Mouse (Mus musculus): ENCODE measurements around the gene Kctd7. TPM values are rescaled to one million over a fixed set of nuclear protein-coding genes. Genes with fewer than 3 reads are reported as not detected.
A peak's percentile ranks its signal among the peaks of the same experiment; 100 is the strongest.

Kctd7 gene
- polyA plus RNA-seq, 1 experiment from 2014 or later, result 4.3 TPM

DNA sequence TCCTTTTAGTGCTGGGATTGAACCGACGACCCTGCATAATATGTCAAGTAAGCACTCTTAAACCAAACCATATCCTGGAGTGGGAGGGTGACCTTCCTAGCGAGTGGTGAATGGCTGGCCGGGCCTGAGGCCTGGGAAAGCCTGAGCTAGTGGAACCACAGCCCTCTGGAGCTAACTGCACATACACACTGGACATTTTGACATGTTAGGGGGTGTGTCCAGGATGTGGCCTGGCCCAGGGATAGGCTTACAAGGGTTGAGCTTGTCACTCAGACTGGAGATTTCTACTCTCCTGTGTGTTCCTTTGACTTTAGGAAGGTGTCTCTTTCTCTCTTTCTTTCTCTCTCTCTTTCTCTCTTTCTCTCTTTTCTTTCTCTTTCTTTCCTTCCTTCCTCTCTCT lies 13.9 kb downstream of the Kctd7 start:
- Histone ChIP-seq H3K27ac (ENCODE audit: low read depth, low read length) (no peak overlapping the region), H3K9me3 (ENCODE audit: control insufficient read depth, low read length) (no peaks in the 10 kb centered on the region), H3K4me1 (ENCODE audit: control insufficient read depth, insufficient read depth, low read length) (no peaks in the 10 kb centered on the region), H3K36me3 (ENCODE audit: control insufficient read depth, insufficient read depth, low read length) (no peaks in the 10 kb centered on the region), H3K27me3 (ENCODE audit: control insufficient read depth, insufficient read depth, low read length) (no peaks in the 10 kb centered on the region), H3K9ac (ENCODE audit: low read depth, low read length) (no peak overlapping the region), H3K4me2 (replicated peaks; ENCODE audit: low read depth, low read length) (no peak overlapping the region), H3K4me3 (ENCODE audit: low read length) (no peak overlapping the region)
- no peak for ATAC-seq (ENCODE audit: low FRiP score, low TSS enrichment)
- WGBS, result 66% methylated on average over 4 of the region's 4 CpGs

DNA sequence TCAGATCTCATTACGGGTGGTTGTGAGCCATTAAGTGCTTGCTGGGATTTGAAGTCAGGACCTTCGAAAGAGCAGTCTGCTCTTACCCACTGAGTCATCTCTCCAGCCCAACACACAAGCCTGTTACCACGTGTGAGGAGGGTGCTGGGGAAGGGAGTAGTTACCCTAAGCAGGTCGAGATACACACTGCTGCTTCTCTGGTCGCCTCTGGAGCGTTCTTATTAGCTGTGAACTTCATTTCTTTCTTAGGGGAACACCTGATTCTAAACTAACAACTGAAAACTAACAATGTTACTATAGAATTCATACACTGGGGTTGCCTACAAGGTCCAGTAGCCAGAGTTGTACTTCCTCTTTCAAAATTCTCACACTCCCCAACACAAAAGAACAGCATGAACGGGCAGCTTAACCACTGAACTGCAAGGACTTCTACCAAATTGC lies 15.1 kb downstream of the Kctd7 start:
- H3K4me3 ChIP-seq (ENCODE audit: low read length), result no peak overlapping the region
- no peak for ATAC-seq (ENCODE audit: low FRiP score, low TSS enrichment)
- no peaks in the 10 kb centered on the region for H3K36me3 ChIP-seq (ENCODE audit: control insufficient read depth, insufficient read depth, low read length)
- H3K9me3 ChIP-seq (ENCODE audit: control insufficient read depth, low read length), result no peaks in the 10 kb centered on the region
- H3K27ac ChIP-seq (ENCODE audit: low read depth, low read length), result no peak overlapping the region
- H3K4me1 ChIP-seq (ENCODE audit: control insufficient read depth, insufficient read depth, low read length), result no peaks in the 10 kb centered on the region
- WGBS, result 67% methylated on average over 7 of the region's 7 CpGs
- no peaks in the 10 kb centered on the region for H3K27me3 ChIP-seq (ENCODE audit: control insufficient read depth, insufficient read depth, low read length)
- H3K9ac ChIP-seq (ENCODE audit: low read depth, low read length), result no peak overlapping the region
- no peak overlapping the region for H3K4me2 ChIP-seq (replicated peaks; ENCODE audit: low read depth, low read length)

DNA sequence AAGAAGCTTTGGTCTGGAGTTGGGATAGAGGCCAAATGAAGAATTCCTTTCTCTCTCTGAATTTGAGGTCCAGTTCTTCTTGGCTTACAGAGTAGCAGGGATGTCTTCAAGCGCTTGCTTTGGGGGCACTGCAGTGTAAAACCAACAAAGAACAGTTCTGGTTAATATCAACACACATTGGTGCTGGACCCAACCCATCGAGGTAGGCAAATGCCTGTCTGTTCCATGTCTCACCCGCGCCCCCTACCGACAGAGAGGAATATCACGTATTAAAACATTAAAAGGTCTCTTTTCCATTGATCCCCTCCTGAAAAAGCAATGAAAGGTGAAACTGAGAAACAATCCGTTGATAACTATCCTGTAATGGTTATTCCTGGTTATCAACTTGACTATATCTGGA lies 19.0 kb downstream of the Kctd7 start:
- Histone ChIP-seq H3K27me3 (ENCODE audit: control insufficient read depth, insufficient read depth, low read length) (no peaks in the 10 kb centered on the region), H3K4me2 (replicated peaks; ENCODE audit: low read depth, low read length) (no peak overlapping the region), H3K9me3 (ENCODE audit: control insufficient read depth, low read length) (no peaks in the 10 kb centered on the region), H3K4me3 (ENCODE audit: low read length) (no peak overlapping the region), H3K36me3 (ENCODE audit: control insufficient read depth, insufficient read depth, low read length) (no peaks in the 10 kb centered on the region), H3K27ac (ENCODE audit: low read depth, low read length) (no peak overlapping the region), H3K4me1 (ENCODE audit: control insufficient read depth, insufficient read depth, low read length) (no peaks in the 10 kb centered on the region), H3K9ac (ENCODE audit: low read depth, low read length) (no peak overlapping the region)
- no peak for ATAC-seq (ENCODE audit: low FRiP score, low TSS enrichment)
- WGBS, result 3% methylated on average over 7 of the region's 7 CpGs

DNA sequence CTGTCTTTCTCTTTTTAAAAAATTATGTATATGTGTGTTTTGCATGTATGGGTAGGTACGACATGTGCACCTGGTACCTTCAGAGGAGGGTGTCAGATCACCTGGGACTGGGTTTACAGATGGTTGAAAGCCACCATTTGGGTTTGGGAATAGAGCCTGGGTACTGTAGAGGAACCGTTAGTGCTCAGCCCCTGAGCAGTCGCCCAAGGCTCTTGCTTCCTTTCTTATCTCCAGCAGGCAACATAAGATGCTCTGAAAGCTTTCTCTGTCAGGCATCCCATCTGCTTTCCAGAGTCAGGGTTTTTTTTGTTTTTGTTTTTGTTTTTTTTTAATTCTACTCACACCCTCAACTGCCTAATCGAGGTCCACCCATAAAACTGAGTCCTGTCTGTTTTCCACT lies 20.6 kb downstream of the Kctd7 start:
- Histone ChIP-seq H3K27me3 (ENCODE audit: control insufficient read depth, insufficient read depth, low read length) (no peaks in the 10 kb centered on the region), H3K9ac (ENCODE audit: low read depth, low read length) (no peak overlapping the region), H3K36me3 (ENCODE audit: control insufficient read depth, insufficient read depth, low read length) (no peaks in the 10 kb centered on the region), H3K27ac (ENCODE audit: low read depth, low read length) (no peak overlapping the region), H3K4me3 (ENCODE audit: low read length) (no peak overlapping the region), H3K9me3 (ENCODE audit: control insufficient read depth, low read length) (no peaks in the 10 kb centered on the region), H3K4me2 (replicated peaks; ENCODE audit: low read depth, low read length) (no peak overlapping the region), H3K4me1 (ENCODE audit: control insufficient read depth, insufficient read depth, low read length) (no peaks in the 10 kb centered on the region)
- WGBS, result 81% methylated on average over 4 of the region's 4 CpGs
- ATAC-seq (ENCODE audit: low FRiP score, low TSS enrichment), result no peak

DNA sequence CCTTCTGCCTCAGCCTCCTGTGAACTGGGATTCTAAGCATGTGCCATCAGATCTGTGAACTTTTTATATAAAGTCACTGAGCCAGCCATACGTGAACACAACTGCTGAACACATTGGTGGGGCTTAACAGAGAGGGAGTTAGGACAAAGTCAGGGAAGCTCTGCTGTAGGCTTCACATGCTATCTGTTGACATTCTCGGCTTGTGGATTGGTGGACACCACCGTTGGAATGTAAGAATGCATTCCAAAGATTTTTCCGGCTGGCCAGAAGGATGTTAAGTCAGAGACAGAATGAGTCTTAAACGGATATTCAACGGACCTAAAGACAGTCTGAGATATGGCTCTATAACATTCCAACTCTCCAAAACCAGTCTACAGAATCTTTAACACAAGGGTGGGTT lies 24.4 kb downstream of the Kctd7 start:
- Histone ChIP-seq H3K9ac (ENCODE audit: low read depth, low read length) (no peak overlapping the region), H3K27ac (ENCODE audit: low read depth, low read length) (no peak overlapping the region), H3K4me1 (ENCODE audit: control insufficient read depth, insufficient read depth, low read length) (peaks cover 10% of the 10 kb centered on the region), H3K4me2 (replicated peaks; ENCODE audit: low read depth, low read length) (no peak overlapping the region), H3K27me3 (ENCODE audit: control insufficient read depth, insufficient read depth, low read length) (no peaks in the 10 kb centered on the region), H3K36me3 (ENCODE audit: control insufficient read depth, insufficient read depth, low read length) (no peaks in the 10 kb centered on the region), H3K4me3 (ENCODE audit: low read length) (no peak overlapping the region), H3K9me3 (ENCODE audit: control insufficient read depth, low read length) (no peaks in the 10 kb centered on the region)
- no peak for ATAC-seq (ENCODE audit: low FRiP score, low TSS enrichment)
- 65% methylated on average over 6 of the region's 6 CpGs for WGBS

DNA sequence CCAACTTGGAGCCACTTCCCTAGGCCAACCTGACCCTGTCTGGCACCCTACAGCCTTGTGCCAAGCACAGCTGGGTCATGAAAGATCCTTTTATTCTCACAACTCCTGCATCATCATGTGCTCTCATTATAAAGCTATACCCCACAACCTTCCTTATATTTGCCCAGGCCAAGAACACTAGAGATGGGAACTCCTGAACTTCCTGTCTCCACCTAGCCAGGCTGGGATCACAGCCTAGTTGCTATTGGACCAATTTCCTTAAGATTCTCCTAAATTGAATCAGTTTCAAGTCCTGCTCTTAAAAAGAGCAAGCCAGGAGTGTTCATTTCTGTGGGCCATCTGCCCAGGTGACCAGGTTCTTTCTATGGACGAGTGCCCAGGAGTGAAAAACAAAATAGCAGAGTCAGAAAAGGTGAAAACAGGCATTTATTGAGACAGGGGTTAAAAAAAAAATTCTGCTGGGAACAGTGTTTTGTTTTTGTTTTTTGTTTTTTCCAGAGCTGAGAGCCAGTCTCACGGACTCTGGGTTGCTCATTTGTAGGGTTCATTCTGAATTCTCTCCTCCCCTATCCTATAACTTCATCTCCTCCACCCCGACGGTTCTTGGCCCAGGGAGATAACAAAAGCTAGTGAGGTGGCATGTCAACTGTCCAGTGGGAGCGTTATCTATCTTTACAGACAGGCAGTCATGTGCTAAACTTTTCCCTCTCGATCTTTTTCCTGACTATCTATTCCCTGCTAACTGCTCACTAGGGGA lies 26.2 kb downstream of the Kctd7 start:
- 12% methylated on average over 6 of the region's 6 CpGs for WGBS
- Histone ChIP-seq H3K27me3 (ENCODE audit: control insufficient read depth, insufficient read depth, low read length) (no peaks in the 10 kb centered on the region), H3K4me1 (ENCODE audit: control insufficient read depth, insufficient read depth, low read length) (peaks cover 10% of the 10 kb centered on the region), H3K4me2 (replicated peaks; ENCODE audit: low read depth, low read length) (peak overlapping the region; percentile 81), H3K27ac (ENCODE audit: low read depth, low read length) (peak overlapping the region; percentile 81; the same call in 1 of the 2 replicates), H3K4me3 (ENCODE audit: low read length) (peak overlapping the region; percentile 94), H3K36me3 (ENCODE audit: control insufficient read depth, insufficient read depth, low read length) (no peaks in the 10 kb centered on the region), H3K9ac (ENCODE audit: low read depth, low read length) (peak overlapping the region; percentile 93), H3K9me3 (ENCODE audit: control insufficient read depth, low read length) (no peaks in the 10 kb centered on the region)
- peak; percentile 18 for ATAC-seq (ENCODE audit: low FRiP score, low TSS enrichment)

DNA sequence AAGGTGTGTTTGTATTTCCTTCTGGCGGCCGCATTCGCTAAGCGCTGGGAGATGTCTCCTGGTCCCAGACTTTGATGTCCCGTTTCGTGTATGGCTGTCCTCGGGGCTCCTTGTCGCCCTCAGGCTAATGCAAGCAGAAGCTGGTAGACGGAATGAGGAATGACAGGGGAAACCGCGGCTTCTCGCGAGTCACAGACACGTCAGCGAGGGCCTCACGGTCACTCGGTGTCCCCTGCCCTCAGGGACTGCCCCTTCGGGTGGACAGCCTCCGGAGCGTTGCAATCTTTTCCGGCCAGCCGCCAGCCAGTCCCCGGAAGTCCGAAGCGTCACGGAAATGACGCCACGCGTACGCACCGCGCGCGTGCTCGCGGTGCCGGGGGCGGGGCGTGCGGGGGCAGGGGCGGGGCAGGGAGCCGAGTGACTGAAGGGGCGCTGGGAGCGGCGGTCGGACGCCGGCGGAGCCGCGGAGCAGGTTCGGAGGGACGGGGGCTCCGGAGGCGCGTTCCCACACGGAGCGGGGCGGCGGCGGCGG lies 26.8 kb downstream of the Kctd7 start, which contains the start of gene Rabgef1:
Gene Rabgef1, plus strand, starts transcription at position 376 of the 532 bp plus-strand sequence.
- Histone ChIP-seq H3K27ac (ENCODE audit: low read depth, low read length) (peak within 1 kb of the TSS; percentile 81), H3K36me3 (ENCODE audit: control insufficient read depth, insufficient read depth, low read length) (no peaks in the 10 kb centered on the region), H3K27me3 (ENCODE audit: control insufficient read depth, insufficient read depth, low read length) (no peaks in the 10 kb centered on the region), H3K4me2 (replicated peaks; ENCODE audit: low read depth, low read length) (peak within 1 kb of the TSS; percentile 81), H3K4me3 (ENCODE audit: low read length) (peak within 1 kb of the TSS; percentile 94), H3K9ac (ENCODE audit: low read depth, low read length) (peak within 1 kb of the TSS; percentile 93), H3K4me1 (ENCODE audit: control insufficient read depth, insufficient read depth, low read length) (peaks cover 10% of the 10 kb centered on the region), H3K9me3 (ENCODE audit: control insufficient read depth, low read length) (no peaks in the 10 kb centered on the region)
- peak; percentile 98 for ATAC-seq (ENCODE audit: low FRiP score, low TSS enrichment)
- under 1% methylated on average over 57 of the region's 62 CpGs for WGBS

DNA sequence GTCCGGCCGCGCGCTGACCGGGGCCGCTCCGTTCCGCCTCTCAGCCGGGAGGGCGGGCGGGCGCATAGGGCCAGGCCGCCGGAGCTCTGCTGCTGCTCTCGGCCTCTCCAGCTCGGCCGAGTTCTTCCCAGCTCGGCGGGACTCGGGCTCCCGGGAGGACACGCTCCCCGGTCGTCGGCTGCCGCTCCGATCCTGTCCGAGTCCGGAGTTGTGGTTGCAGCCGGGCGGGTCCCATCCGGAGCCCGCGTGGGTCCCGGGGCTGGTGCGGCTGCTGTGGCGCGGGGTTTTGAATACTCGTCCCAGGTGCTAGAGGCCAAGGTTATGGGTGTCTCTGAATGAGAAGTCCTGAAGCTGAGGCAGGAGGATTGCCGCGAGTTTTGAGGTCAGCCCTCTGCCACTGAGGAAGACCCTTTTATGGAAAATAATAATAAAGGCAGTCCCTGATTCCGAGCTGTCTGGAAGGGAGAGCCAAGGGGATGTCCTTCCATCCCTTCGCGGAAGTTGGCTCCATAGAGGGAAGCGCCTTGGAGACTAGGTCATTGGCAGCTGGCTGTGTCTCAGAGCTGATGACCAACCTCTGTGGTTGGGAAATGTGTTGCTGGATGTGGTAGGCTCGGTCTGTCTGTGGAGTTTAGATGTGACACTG lies 27.4 kb downstream of the Kctd7 start:
- Histone ChIP-seq H3K4me2 (replicated peaks; ENCODE audit: low read depth, low read length) (peak overlapping the region; percentile 72), H3K36me3 (ENCODE audit: control insufficient read depth, insufficient read depth, low read length) (no peaks in the 10 kb centered on the region), H3K27ac (ENCODE audit: low read depth, low read length) (peak overlapping the region; percentile 81), H3K4me1 (ENCODE audit: control insufficient read depth, insufficient read depth, low read length) (peaks cover 10% of the 10 kb centered on the region), H3K9ac (ENCODE audit: low read depth, low read length) (peak overlapping the region; percentile 93), H3K9me3 (ENCODE audit: control insufficient read depth, low read length) (no peaks in the 10 kb centered on the region), H3K4me3 (ENCODE audit: low read length) (peak overlapping the region; percentile 94), H3K27me3 (ENCODE audit: control insufficient read depth, insufficient read depth, low read length) (no peaks in the 10 kb centered on the region)
- peak; percentile 84 for ATAC-seq (ENCODE audit: low FRiP score, low TSS enrichment)
- WGBS, result under 1% methylated on average over 32 of the region's 46 CpGs

DNA sequence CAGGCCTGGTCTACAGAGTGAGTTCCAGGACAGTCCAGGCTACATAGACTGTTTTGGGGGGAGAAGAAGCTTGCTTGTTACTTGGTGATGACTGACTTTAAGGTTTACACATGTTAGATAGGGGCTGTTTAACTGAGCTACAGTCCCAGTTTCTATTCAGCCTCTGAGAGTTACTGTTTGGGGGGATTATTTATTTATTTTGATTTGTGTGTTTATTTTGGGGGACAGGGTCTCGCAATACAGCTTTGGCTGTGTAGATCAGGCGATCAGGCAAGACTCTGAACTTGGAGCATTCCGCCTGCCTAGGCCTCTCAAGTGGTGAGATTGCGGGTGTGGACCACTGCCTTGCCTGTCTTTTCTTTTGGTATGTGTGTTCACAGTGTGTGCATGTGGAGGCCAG lies 28.4 kb downstream of the Kctd7 start:
- Histone ChIP-seq H3K27ac (ENCODE audit: low read depth, low read length) (no peak overlapping the region), H3K4me2 (replicated peaks; ENCODE audit: low read depth, low read length) (peak overlapping the region; percentile 72), H3K4me3 (ENCODE audit: low read length) (peak overlapping the region; percentile 94; the same call in 1 of the 2 replicates), H3K27me3 (ENCODE audit: control insufficient read depth, insufficient read depth, low read length) (no peaks in the 10 kb centered on the region), H3K4me1 (ENCODE audit: control insufficient read depth, insufficient read depth, low read length) (peaks cover 10% of the 10 kb centered on the region), H3K9ac (ENCODE audit: low read depth, low read length) (no peak overlapping the region), H3K9me3 (ENCODE audit: control insufficient read depth, low read length) (no peaks in the 10 kb centered on the region), H3K36me3 (ENCODE audit: control insufficient read depth, insufficient read depth, low read length) (no peaks in the 10 kb centered on the region)
- WGBS, result 94% methylated on average over 4 of the region's 4 CpGs
- no peak for ATAC-seq (ENCODE audit: low FRiP score, low TSS enrichment)
